Mouse (Mus musculus): ENCODE measurements at regions not wholly inside any gene's neighbourhood (a gene's known extent, or its start where the extent isn't known, plus 50 kb on each side); places are given as distances from the start of the nearest gene placed in this dataset.

DNA sequence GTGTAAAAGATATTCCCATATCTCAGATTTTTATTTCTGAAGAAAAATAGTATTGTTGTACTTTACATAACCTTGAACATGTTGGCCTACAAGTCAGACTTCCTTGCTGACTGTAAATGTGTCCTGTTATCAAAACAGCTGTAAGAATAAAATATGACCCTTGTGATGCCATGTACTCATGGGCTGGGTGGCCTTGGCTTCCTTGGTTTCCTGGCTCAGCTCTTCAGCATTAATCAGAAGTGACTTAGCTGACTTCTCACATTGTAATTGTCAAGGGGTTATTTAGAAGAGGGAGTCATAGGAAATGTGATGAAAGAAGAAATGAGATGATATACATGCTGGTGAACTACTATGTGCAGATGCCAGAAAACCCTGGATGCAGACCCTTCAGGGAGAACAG is 209.7 kb upstream of the Atp10a start:
- TF ChIP-seq CTCF (IDR thresholded peaks at IDR 0.05; ENCODE audit: low read depth) (no peak), EP300 (optimal IDR thresholded peaks at IDR 0.05) (no peak)
